Mouse (Mus musculus) spleen, adult 2 months (tissue): ENCODE data around the gene Ahr. TPM values are rescaled to one million over a fixed set of nuclear protein-coding genes. Genes with fewer than 3 reads are reported as not detected.

ENCODE experiments used
- DNase-seq, 2 experiments: peaks; one replicate each; pipeline versions ENCODE4 v3.0.0 to v3.0.0-alpha.2; 2012 to 2021; ENCODE audit warnings: low spot score in 2 of 2, low read depth in 1 of 2
- H3K27ac ChIP-seq: fragments of 200-500 bp; 2 replicates; pipeline ENCODE4 v1.5.1; 2012; ENCODE audit warnings: low read length, inconsistent platforms; ENCODE audit not compliant: insufficient read depth
- H3K27me3 ChIP-seq: fragments of 200-500 bp; 2 replicates; pipeline ENCODE4 v1.6.1; 2012; ENCODE audit warnings: mild to moderate bottlenecking, moderate library complexity, low read length, inconsistent platforms; ENCODE audit not compliant: control insufficient read depth, insufficient read depth
- H3K36me3 ChIP-seq: fragments of 200-500 bp; 2 replicates; pipeline ENCODE4 v1.6.1; 2012; ENCODE audit warnings: mild to moderate bottlenecking, low read length, inconsistent platforms; ENCODE audit not compliant: control insufficient read depth, insufficient read depth
- H3K4me1 ChIP-seq: fragments of 200-500 bp; 2 replicates; pipeline ENCODE4 v1.6.1; 2011; ENCODE audit warnings: inconsistent platforms; ENCODE audit not compliant: control insufficient read depth, insufficient read depth, insufficient read length
- H3K4me3 ChIP-seq: fragments of 200-500 bp; 2 replicates; pipeline ENCODE4 v1.5.1; 2011; ENCODE audit warnings: mild to moderate bottlenecking, inconsistent platforms; ENCODE audit not compliant: insufficient read depth, insufficient read length; ENCODE audit errors: extremely low read depth
- CTCF ChIP-seq: fragments of 200-500 bp; IDR thresholded peaks from 2 replicates; pipeline ENCODE4 v1.5.1; 2011; ENCODE audit warnings: mild to moderate bottlenecking, inconsistent platforms; ENCODE audit not compliant: insufficient read depth, insufficient read length, insufficient replicate concordance; ENCODE audit errors: extremely low read depth
- POLR2A ChIP-seq: fragments of 200-500 bp; IDR thresholded peaks from 2 replicates; pipeline ENCODE4 v1.6.1; 2011; ENCODE audit warnings: low read depth, low read length, inconsistent platforms
- WGBS: fragments of 180-500 bp; shearing (Covaris S2); methylation state at CpG from one replicate; pipeline ENCODE4 v1.1.7; 2018; 5-methylcytosine and 5-hydroxymethylcytosine counted together
- polyA plus RNA-seq: library from polyadenylated mRNA; depleted of rRNA; stranded (reverse); fragments of >200 nt; gene quantifications from 2 replicates; pipeline ENCODE4 v1.2.3, GENCODE M21; 2012

Gene Ahr
- polyA plus RNA-seq, 1 experiment, result 4.3 TPM

DNA sequence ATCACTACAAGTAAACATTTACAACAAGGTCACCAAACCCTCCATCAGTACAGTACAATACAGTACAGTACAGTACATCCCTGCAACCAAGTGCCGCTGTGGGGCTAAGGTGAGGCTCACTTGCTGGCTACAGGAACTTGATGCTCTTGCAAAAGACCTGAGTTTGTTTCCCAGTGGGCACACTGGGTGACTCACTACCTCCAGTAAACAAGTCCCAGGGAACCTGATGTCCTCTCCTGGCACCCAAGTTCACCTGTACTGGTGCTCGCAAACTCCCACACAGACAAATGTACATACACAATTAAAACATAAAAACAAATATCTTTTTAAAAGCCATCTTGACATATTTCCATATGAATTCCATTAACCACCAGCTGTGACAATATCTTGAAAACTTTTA, 28.5 kb downstream of the Ahr start:
- no peak for DNase-seq
- Histone ChIP-seq H3K4me3 (no peak overlapping the region), H3K36me3 (peaks cover 15% of the 10 kb centered on the region), H3K4me1 (no peaks in the 10 kb centered on the region), H3K27ac (no peak overlapping the region), H3K27me3 (no peaks in the 10 kb centered on the region)
- no peak for TF ChIP-seq CTCF
- TF ChIP-seq POLR2A, result no peak
- 91% methylated on average over 2 of the region's 2 CpGs for WGBS

DNA sequence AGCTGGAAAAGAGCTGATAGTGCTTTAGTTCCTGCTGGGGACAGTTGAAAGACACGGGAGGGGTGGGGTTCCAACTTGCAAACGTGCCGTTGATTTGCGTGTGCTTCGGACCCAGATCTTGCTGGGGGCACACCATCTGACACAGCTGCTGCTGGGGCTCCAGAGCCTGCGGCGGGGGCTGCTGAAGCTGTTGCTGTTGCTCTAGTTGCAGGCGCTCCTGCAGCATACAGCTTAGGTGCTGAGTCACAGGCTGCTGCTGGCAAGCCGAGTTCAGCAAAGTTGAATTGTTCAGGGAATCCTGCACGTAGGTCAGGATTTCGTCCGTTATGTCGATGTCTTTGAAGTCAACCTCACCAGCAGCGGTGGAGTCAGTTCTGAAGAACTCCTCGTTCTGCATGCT, 30.8 kb downstream of the Ahr start:
- Histone ChIP-seq H3K4me1 (no peaks in the 10 kb centered on the region), H3K36me3 (peaks cover 18% of the 10 kb centered on the region), H3K4me3 (no peak overlapping the region), H3K27me3 (no peaks in the 10 kb centered on the region), H3K27ac (no peak overlapping the region)
- DNase-seq, result no peak
- 90% methylated on average over 15 of the region's 15 CpGs for WGBS
- no peak for TF ChIP-seq CTCF
- TF ChIP-seq POLR2A, result no peak

DNA sequence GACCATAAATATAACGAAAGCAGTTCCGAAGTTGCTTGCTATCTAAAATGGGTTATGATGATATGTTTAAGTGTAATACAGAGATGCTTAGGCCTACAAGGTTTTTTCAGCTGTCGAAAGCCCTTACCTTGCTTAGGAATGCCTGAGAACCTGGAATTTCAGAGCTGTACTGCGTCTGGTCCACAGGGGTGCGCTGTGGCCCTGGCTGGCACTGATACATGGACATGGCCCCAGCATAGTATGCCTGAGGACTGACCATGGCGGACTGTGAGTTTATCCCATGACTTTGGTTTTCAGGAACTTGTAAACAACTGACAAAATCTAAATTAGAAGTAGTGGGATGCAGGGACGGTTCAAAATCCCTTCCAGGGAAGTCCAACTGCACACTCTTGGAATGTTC, 31.3 kb downstream of the Ahr start:
- no peak for TF ChIP-seq POLR2A
- no peak for TF ChIP-seq CTCF
- Histone ChIP-seq H3K4me3 (no peak overlapping the region), H3K27ac (no peak overlapping the region), H3K36me3 (peaks cover 16% of the 10 kb centered on the region), H3K4me1 (no peaks in the 10 kb centered on the region), H3K27me3 (no peaks in the 10 kb centered on the region)
- 92% methylated on average over 7 of the region's 7 CpGs for WGBS
- no peak for DNase-seq

DNA sequence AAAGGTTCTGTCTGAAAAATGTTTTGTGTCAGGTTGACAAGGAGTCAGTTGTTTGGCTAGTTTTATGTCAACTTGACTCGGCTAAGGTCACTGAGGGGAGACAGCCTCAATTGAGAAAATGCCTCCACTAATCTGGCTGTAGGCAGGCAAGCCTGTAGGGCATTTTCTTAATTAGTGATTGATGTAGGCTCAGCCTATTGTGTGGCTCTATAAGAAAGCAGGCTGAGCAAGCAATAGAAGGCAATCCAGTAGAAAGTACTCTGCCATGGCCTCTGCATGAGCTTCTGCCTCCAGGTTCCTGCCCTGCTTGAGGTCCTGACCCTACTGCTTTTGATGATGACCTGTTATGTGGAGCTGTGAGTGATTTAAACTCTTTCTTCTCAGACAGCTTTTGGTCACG, 33.4 kb downstream of the Ahr start:
- 80% methylated on average over 2 of the region's 2 CpGs for WGBS
- no peak overlapping the region for H3K27ac ChIP-seq
- H3K4me3 ChIP-seq, result no peak overlapping the region
- TF ChIP-seq CTCF (no peak), POLR2A (no peak)
- DNase-seq, result no peak
- peaks cover 14% of the 10 kb centered on the region for H3K36me3 ChIP-seq
- no peaks in the 10 kb centered on the region for H3K27me3 ChIP-seq
- no peaks in the 10 kb centered on the region for H3K4me1 ChIP-seq

DNA sequence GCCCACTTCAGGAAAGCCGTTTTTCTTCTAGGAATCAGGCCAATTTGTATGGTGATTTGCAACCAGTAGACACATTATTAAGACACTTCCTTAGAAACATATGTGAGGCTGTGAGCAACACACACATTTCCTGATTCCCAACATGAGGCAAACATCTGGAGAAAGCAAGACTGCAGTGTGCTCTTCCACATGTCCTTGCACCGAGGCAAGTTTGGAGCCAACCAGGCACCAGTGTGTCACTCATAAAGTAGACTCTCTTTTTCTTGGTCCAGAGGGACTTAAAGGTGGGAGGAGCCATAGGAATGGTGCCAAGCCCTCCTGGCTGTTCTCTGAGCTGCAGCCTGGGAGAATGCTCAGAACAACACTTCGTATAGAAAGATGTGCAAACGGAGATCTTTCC, 39.6 kb downstream of the Ahr start:
- no peak overlapping the region for H3K27ac ChIP-seq
- H3K4me1 ChIP-seq, result no peaks in the 10 kb centered on the region
- no peak for DNase-seq
- TF ChIP-seq CTCF (no peak), POLR2A (no peak)
- H3K27me3 ChIP-seq, result no peaks in the 10 kb centered on the region
- H3K4me3 ChIP-seq, result no peak overlapping the region
- H3K36me3 ChIP-seq, result peaks cover 1% of the 10 kb centered on the region; the same call in 1 of the 2 replicates
- 76% methylated on average over 4 of the region's 4 CpGs for WGBS

DNA sequence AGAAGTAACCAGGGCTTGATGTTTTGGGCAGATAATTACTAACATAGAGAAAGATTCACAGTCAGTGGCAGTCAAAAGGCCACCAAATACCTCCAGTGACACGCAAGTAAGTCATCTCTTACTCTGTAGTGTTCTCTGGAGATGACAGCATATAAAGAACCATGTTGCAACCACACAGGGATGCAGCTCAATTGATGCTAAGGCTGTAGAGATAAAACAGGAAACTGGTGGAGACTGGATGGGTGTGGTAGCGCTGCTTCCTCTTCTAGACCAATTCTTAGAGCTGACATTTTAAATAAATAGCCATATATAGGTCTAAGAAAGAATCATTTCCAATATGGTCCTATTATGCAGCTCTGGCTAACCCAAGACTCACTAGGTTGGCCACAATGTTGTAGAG, 54.1 kb downstream of the Ahr start:
- DNase-seq, result no peak
- no peaks in the 10 kb centered on the region for H3K27me3 ChIP-seq
- no peaks in the 10 kb centered on the region for H3K4me1 ChIP-seq
- no peak overlapping the region for H3K27ac ChIP-seq
- no peak overlapping the region for H3K4me3 ChIP-seq
- TF ChIP-seq CTCF (no peak), POLR2A (no peak)
- H3K36me3 ChIP-seq, result no peaks in the 10 kb centered on the region
- 65% methylated on average over 2 of the region's 2 CpGs for WGBS

DNA sequence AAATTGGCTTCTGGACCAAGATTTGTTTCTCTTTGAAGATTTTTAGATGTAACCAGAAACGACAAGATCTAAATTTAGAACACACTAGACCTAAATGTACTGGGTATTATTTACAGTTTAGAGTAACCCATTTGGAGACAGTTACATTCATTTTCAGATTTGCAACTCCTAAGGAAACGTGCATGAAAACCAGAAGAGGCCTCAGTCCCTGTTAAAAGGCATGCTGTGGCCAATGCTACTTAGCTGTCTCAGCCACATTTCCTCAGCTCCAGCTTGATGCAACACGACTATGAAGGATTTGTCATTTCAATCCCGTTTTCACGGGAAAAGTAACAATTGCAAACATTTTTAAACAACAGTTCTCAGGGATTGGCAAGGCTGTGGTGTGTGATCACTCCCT, 55.9 kb downstream of the Ahr start:
- Histone ChIP-seq H3K27me3 (no peaks in the 10 kb centered on the region), H3K4me3 (no peak overlapping the region), H3K27ac (no peak overlapping the region), H3K36me3 (no peaks in the 10 kb centered on the region), H3K4me1 (no peaks in the 10 kb centered on the region)
- DNase-seq, result no peak
- 72% methylated on average over 5 of the region's 5 CpGs for WGBS
- TF ChIP-seq CTCF (no peak), POLR2A (no peak)
